Mouse (Mus musculus) kidney, postnatal 4 days (tissue): ENCODE results near the gene Pde4dip.

Experiments used
- DNase-seq, 2 experiments: peaks; one replicate each; pipeline ENCODE4 v3.0.0; 2021; ENCODE audit warnings: mixed read lengths in 2 of 2

Pde4dip gene

GRCm38 (mm10) chr3:97900516-97901490 is 12.3 kb upstream of the Pde4dip start, which contains the start of gene Sec22b:
Gene Sec22b (plus strand): TSS chr3:97901190.
- DNase-seq: peak; percentile 90 to 93

- no peak for DNase-seq
These were observed 9.9 kb upstream of the Pde4dip start for GRCm38 (mm10) chr3:97898381-97898780.

DNA sequence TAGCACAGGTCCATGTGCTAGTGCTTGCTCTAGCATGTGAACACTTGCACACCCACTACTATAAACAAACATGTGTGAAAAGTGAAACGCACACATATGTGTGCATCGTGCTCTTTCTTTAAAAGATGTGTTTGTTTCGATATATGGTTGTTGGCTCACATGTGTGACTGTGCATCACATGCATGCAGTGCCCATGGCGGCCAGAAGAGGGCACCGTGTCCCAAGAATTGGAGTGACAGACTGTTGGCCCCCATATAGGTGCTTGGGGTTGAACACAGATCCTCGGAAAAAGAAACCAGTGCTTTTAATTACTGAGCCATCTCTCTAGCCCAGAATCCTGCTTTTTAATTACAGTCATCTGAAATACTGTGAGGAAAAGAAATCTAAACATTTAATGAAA is 6.2 kb upstream of the Pde4dip start:
- DNase-seq: peak; percentile 61 to 62

DNA sequence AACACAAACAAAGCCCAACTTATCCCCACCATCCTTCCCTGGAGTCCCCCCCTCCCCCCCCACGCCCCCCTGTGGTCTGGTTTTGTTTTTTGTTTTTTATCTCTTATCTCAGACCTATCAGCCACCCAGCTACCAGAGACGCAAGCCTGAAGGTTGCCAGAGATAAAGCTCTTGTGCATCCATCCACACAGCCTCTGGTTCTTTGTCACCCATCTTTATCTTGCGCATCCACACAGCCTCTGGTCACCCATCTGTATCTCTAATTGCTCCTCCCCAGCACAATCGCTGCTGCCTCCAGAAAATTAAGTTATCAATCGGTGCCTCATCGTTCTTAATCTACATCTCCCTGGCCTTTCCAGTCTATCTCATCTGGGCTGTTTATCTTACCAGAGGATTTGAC is 1.7 kb upstream of the Pde4dip start:
- DNase-seq: no peak

GRCm38 (mm10) chr3:97887785-97888167 is 731 bp downstream of the Pde4dip start:
- no peak for DNase-seq

- DNase-seq: no peak
These were observed 6.9 kb downstream of the Pde4dip start for GRCm38 (mm10) chr3:97881576-97881975.

- peak; percentile 87 to 89 for DNase-seq
These were observed 9.3 kb downstream of the Pde4dip start for GRCm38 (mm10) chr3:97879222-97879621.

GRCm38 (mm10) chr3:97876259-97876658 is 12.2 kb downstream of the Pde4dip start:
- peak in 1 of 2 experiments; percentile 9 for DNase-seq

GRCm38 (mm10) chr3:97874777-97875176 is 13.7 kb downstream of the Pde4dip start:
- DNase-seq: no peak

DNA sequence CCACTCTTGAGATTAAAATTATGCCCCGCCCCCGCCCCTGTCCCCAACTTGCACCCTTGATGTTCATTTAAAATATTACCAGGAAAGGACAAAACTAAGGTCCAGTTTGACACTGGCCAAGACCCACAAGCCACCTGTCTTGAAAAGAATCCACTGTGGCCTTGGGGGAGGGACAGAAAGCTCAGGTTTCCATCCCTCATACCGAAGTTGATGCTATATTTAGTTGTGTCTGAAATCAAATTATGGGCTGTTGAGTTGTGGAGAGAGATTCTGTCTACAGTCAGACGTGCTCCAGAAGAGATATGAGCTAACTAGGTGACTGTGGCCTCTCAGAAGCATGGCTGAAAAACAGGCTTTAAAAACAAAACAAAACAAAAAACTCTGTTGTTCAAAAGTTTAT is 18.8 kb downstream of the Pde4dip start:
- DNase-seq: no peak

- no peak for DNase-seq
These were observed 19.8 kb downstream of the Pde4dip start for GRCm38 (mm10) chr3:97868733-97869132.

DNA sequence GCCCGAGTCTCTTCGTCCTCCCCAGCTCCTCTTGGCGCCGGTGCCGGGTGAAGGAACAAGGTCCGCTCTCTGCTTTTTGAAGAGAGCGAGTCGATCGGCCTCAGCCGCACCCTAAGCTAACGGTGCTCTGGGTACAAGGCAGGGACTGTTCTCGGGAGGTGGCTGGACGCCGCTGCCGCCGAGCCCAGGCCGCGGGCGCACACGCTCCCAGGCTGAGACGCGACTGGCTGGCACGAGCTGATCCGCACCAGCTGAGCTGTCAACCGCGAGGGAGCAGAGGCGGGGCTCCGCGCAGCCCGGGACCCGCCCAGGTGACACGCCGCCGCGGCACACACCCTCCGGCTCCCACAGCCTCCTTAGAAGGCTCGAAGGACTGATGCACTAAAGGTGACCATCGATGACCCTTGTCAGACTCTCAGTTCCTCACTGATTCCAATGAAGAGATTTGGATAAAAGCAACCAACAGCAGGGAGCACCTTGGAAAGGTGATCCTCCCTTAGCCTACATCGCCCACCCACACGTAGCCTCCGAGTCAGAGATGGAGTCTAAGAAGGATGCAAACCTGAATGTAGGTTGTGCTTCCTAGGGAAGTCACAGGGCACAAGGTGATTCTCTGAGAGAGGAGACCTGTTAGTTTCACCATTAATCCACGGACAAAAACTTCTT is 20.4 kb downstream of the Pde4dip start:
- peak; percentile 67 to 79 for DNase-seq

DNA sequence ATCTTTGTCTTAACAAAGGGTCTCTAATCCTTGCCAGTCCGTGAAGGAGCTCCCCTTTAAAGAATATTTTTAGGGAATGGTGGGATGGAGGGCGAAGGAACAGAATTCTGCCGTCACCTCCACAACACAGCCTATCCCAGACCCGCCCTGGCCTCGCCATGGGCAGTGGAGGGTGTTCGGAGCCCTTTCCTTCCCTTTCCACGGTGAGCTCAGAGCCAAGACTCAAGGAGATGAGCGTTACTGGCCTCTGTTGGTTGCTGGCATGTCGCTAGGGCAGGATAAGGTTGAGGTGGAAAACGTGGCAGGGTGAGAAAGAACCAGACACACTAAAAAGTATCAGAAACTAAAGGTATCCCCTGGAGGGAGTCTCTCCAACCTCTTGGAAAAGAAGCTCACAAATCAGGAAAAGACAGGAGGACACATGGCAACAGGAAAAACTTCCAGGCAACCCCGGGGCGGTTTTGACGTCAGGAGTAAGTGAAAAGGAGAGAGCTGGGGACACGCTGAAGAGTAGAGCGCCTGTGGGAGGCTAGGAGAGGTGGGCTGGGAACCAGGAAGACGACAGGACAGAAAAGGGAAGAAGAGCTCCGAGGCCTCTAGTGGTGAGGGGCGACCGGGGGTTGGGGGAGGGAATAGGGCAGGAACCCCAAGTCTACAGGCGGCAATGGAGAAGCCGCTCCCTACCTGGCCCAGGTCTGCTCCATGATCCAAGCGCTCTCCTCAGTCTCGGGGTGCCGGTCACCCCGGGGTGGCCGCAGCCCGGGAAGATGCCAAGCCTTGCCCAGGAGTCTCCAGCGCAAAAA is 21.1 kb downstream of the Pde4dip start:
- DNase-seq: peak in 1 of 2 experiments; percentile 15

DNA sequence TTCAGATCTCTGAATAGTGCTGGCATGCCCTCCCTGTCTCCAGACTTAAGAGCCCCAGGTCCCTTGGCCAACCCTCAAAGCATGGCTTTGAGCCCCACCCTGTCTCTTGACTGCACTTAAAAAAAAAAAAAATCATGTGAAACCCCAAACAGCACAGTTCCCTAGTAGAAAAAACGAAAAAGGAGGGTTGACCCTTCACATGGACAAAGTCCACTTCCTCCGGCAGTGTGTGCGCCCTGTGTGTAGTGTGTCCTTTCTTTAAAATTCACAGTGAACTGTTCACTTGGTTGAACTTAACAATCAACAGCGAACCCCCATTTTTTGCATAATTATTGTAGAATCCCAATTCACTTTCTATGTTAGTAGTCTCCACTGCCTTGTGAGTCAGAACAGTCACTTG is 21.8 kb downstream of the Pde4dip start:
- DNase-seq: no peak

GRCm38 (mm10) chr3:97860820-97861451 is 27.6 kb downstream of the Pde4dip start:
- DNase-seq: no peak

DNA sequence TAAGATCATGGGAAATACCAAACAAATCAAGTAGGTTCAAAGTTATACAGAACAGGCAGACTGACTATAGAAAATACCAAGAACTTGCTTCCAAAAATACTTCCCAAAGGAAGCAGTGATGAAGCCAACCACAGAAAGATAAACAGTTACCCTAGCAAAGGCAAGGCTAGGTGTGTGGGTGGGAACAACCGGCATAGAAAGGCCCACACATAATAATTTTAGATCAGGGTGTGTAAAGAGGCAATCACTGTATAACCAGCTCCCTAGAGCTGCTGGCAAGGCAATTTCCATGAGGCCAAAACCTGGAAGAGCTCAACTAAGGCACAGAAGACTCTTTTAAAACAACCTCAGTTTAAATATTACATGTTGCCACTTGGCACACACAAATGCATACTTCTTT is 29.1 kb downstream of the Pde4dip start:
- DNase-seq: no peak

- DNase-seq: no peak
These were observed 33.7 kb downstream of the Pde4dip start for GRCm38 (mm10) chr3:97854575-97855384.

GRCm38 (mm10) chr3:97851803-97852202 is 36.7 kb downstream of the Pde4dip start:
- no peak for DNase-seq

DNA sequence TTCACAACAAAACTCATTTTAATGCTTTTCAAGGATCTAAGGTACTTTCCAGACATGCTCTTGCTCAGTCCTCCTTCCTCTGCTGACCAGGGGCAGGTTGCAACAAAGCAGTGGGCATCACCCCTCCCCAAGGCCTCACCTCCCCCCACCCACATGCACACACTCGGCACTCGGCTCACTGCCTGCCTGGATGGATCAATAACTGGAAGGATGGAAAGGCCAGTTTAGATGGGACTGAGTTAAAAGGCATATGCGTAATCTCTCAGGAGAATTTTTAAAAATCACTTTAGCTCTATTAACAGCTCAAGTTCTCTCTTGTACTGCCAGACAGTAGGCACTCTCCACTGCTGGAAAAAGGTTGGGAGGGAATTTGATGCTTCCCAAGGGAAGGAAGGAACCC is 40.9 kb downstream of the Pde4dip start:
- no peak for DNase-seq

DNA sequence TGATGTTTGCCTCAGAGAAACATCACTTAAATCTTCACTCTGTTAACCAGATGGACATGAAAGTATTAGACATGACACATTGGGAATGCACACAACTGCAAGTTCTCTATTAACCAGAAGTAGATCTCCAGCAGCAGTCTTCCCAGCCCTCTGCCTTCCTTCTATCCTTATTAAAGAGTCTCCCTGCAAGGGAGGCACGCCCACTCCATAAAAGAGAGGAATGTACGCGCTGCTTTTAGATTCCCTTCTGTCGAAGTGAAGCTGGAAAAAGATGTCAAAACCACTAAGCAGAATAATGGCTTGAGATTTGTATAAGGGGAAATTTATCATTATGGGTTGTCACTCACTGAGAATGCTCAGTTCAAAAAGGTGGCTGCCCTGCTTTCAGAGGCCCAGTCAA is 42.1 kb downstream of the Pde4dip start:
- DNase-seq: no peak

GRCm38 (mm10) chr3:97844821-97845201 is 43.7 kb downstream of the Pde4dip start:
- no peak for DNase-seq
